In the genomic region with DNA sequence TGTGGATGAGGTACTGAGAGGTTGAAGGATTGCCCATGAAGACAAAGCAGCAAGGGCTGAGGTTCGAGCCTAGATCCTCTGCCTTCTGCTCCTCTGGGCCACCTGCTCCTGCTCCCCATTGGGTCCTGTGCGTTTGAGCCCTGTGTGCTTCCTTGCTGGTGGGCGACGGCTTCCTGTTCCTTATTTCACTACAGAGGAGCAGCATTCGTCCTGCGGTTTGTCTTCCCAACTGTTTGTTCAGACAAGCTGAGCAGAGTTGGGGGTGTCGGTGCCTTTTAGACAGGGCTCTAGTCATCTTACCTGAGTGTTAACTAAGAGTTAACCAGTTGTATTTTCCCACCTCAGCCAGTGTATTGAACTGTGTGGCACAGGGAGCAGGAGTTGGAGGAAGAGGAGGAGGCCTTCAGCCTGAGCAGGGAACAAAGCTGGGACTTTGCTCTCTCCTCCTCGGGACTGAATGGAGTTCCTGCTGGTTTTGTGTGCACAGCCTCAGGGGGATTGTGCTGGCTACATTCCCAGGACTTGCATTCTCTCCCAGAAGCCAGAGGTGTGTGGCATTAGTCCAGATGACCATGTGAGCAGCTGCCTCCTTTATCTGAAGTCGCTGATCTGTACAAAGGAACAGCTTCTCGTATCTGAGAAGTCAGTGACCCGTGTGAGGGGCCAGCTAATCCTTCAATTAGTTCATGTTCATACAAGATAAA, we compare ENCODE assay signal across 9 mouse cellular contexts.
DNase-seq lines count a peak whose midpoint lies in the region; ATAC-seq lines count a peak whose summit lies in the region.
"Had no signal": no experiment of that assay in that cellular context is flagged by ENCODE, and none has a peak within 500 bp of the region (broad histone marks: within the 10 kb centered on the region; RNA-seq: fewer than 3 reads in every experiment).

No protein-coding gene starts in this region.

- no peaks in the 10 kb centered on the region for H3K9me3 ChIP-seq in hindbrain, embryonic 14.5 days (ENCODE audit: control insufficient read depth, low read length)
- H3K9me3 ChIP-seq in liver, embryonic 12.5 days (replicated peaks), result no peaks in the 10 kb centered on the region
- no peaks in the 10 kb centered on the region for H3K9me3 ChIP-seq in stomach, embryonic 15.5 days
- H3K9me3 ChIP-seq: neural tube, embryonic 12.5 days had no signal

- peak overlapping the region; percentile 35 for H3K27ac ChIP-seq in brown adipose tissue, adult 24 weeks (replicated peaks; ENCODE audit: low read depth, low read length)
- H3K27ac ChIP-seq in hindbrain, embryonic 14.5 days, result no peak overlapping the region
- H3K27ac ChIP-seq in liver, embryonic 12.5 days, result peak overlapping the region; percentile 82
- no peak overlapping the region for H3K27ac ChIP-seq in stomach, embryonic 15.5 days
- H3K27ac ChIP-seq: neural tube, embryonic 12.5 days had no signal

- peak; percentile 59; the same call in 1 of the 2 replicates for ATAC-seq in hindbrain, embryonic 14.5 days (ENCODE audit: low FRiP score)
- peak; percentile 91 for ATAC-seq in liver, embryonic 12.5 days
- ATAC-seq in stomach, embryonic 15.5 days (ENCODE audit: insufficient read depth, low FRiP score, low read depth), result peak; percentile 72; the same call in 1 of the 2 replicates

- peaks cover 9% of the 10 kb centered on the region for H3K4me1 ChIP-seq in brown adipose tissue, adult 24 weeks (ENCODE audit: control insufficient read depth, insufficient read depth, insufficient read length, low read length)
- H3K4me1 ChIP-seq in hindbrain, embryonic 14.5 days (replicated peaks; ENCODE audit: control insufficient read depth, insufficient read depth, low read length), result no peaks in the 10 kb centered on the region
- peaks cover 59% of the 10 kb centered on the region for H3K4me1 ChIP-seq in liver, embryonic 12.5 days
- no peaks in the 10 kb centered on the region for H3K4me1 ChIP-seq in stomach, embryonic 15.5 days
- H3K4me1 ChIP-seq: neural tube, embryonic 12.5 days had no signal

- no peak overlapping the region for H3K4me3 ChIP-seq in brown adipose tissue, adult 24 weeks (ENCODE audit: insufficient read depth, low read depth, low read length)
- no peak overlapping the region for H3K4me3 ChIP-seq in hindbrain, embryonic 14.5 days (replicated peaks; ENCODE audit: low read length)
- no peak overlapping the region for H3K4me3 ChIP-seq in liver, embryonic 12.5 days
- H3K4me3 ChIP-seq in stomach, embryonic 15.5 days (replicated peaks), result no peak overlapping the region
- H3K4me3 ChIP-seq: neural tube, embryonic 12.5 days had no signal

- DNase-seq in MN1 (ENCODE audit: low spot score), result peak; percentile 83
- peak; percentile 82 for DNase-seq in gastrocnemius, postnatal 25 days
- peak; percentile 57 for DNase-seq in hindbrain, embryonic 14.5 days (ENCODE audit: low spot score)
- DNase-seq in cerebellum, adult 11-12 months, result no peak
- no peak for DNase-seq in cerebellum, adult 18-20 months

- no peaks in the 10 kb centered on the region for H3K36me3 ChIP-seq in hindbrain, embryonic 14.5 days (replicated peaks; ENCODE audit: control insufficient read depth, insufficient read depth)
- no peaks in the 10 kb centered on the region for H3K36me3 ChIP-seq in liver, embryonic 12.5 days
- no peaks in the 10 kb centered on the region for H3K36me3 ChIP-seq in stomach, embryonic 15.5 days
- H3K36me3 ChIP-seq: neural tube, embryonic 12.5 days had no signal

- H3K27me3 ChIP-seq in hindbrain, embryonic 14.5 days (ENCODE audit: control insufficient read depth, insufficient read depth, low read length), result no peaks in the 10 kb centered on the region
- H3K27me3 ChIP-seq in liver, embryonic 12.5 days (replicated peaks), result no peaks in the 10 kb centered on the region
- no peaks in the 10 kb centered on the region for H3K27me3 ChIP-seq in stomach, embryonic 15.5 days (replicated peaks)
- H3K27me3 ChIP-seq: neural tube, embryonic 12.5 days had no signal

- no peak overlapping the region for H3K9ac ChIP-seq in hindbrain, embryonic 14.5 days
- peak overlapping the region; percentile 45 for H3K9ac ChIP-seq in liver, embryonic 12.5 days
- H3K9ac ChIP-seq in stomach, embryonic 15.5 days, result no peak overlapping the region
- H3K9ac ChIP-seq: neural tube, embryonic 12.5 days had no signal

- 45% methylated on average over 11 of the region's 11 CpGs for WGBS in hindbrain, embryonic 14.5 days
- WGBS in liver, embryonic 12.5 days (ENCODE audit: insufficient replicate concordance), result 18% methylated on average over 11 of the region's 11 CpGs
- WGBS in stomach, embryonic 15.5 days, result 43% methylated on average over 11 of the region's 11 CpGs

- H3K4me2 ChIP-seq in hindbrain, embryonic 14.5 days (replicated peaks), result no peak overlapping the region
- H3K4me2 ChIP-seq in liver, embryonic 12.5 days, result peak overlapping the region; percentile 57
- H3K4me2 ChIP-seq in stomach, embryonic 15.5 days, result no peak overlapping the region
- H3K4me2 ChIP-seq: neural tube, embryonic 12.5 days had no signal

Comparison
In these comparisons a context has a peak if more than half of its experiments do, and no peak if none do; other contexts are left out.
1. DNase-seq: peak in MN1 (single experiment), gastrocnemius, postnatal 25 days (single experiment) and hindbrain, embryonic 14.5 days (single experiment); none in cerebellum, adult 11-12 months (single experiment) and cerebellum, adult 18-20 months (0 of 2).
2. H3K27ac ChIP-seq: peak in brown adipose tissue, adult 24 weeks (single experiment) and liver, embryonic 12.5 days (single experiment); none in hindbrain, embryonic 14.5 days (single experiment) and stomach, embryonic 15.5 days (single experiment).
3. Peak in every context shown above with its lines, with median percentiles within 50 percentile points of each other: ATAC-seq.